Mouse (Mus musculus) heart, embryonic 11.5 days (tissue): ENCODE measurements around the gene Ankrd65. TPM values are rescaled to one million over a fixed set of nuclear protein-coding genes. Genes with fewer than 3 reads are reported as not detected.

Experiments
- ATAC-seq: fragments of 200-750 bp; cut with Nextera tagmentation; replicated peaks from 2 replicates; pipeline ENCODE4 v1.8.0; 2017; ENCODE audit warnings: moderate library complexity; ENCODE audit not compliant: insufficient number of reproducible peaks, low FRiP score, low TSS enrichment
- H3K27ac ChIP-seq: fragments of 300-500 bp; sonication (generic); 2 replicates; pipeline ENCODE4 v1.5.1; 2014; ENCODE audit warnings: mild to moderate bottlenecking, low read depth, low read length
- H3K27me3 ChIP-seq: fragments of 300-500 bp; sonication (generic); 2 replicates; pipeline ENCODE4 v1.6.1; 2014; ENCODE audit warnings: mild to moderate bottlenecking, low read length, mixed read lengths; ENCODE audit not compliant: control insufficient read depth, insufficient read depth
- H3K36me3 ChIP-seq: fragments of 300-500 bp; sonication (generic); 2 replicates; pipeline ENCODE4 v1.6.1; 2014; ENCODE audit warnings: mild to moderate bottlenecking, low read length, moderate library complexity, mixed read lengths; ENCODE audit not compliant: control insufficient read depth, insufficient read depth
- H3K4me1 ChIP-seq: fragments of 300-500 bp; sonication (generic); 2 replicates; pipeline ENCODE4 v1.6.1; 2014; ENCODE audit warnings: low read length; ENCODE audit not compliant: control insufficient read depth, insufficient read depth
- H3K4me2 ChIP-seq: fragments of 300-500 bp; sonication (generic); 2 replicates; pipeline ENCODE4 v1.6.1; 2014; ENCODE audit warnings: mild to moderate bottlenecking, moderate library complexity
- H3K4me3 ChIP-seq: fragments of 300-500 bp; sonication (generic); 2 replicates; pipeline ENCODE4 v1.5.1; 2014; ENCODE audit warnings: low read depth, low read length
- H3K9ac ChIP-seq: fragments of 300-500 bp; sonication (generic); 2 replicates; pipeline ENCODE4 v1.6.1; 2014; ENCODE audit warnings: mild to moderate bottlenecking, low read depth, low read length, moderate library complexity
- H3K9me3 ChIP-seq: fragments of 300-500 bp; sonication (generic); replicated peaks from 2 replicates; pipeline ENCODE4 v1.6.1; 2016; ENCODE audit warnings: low read length; ENCODE audit not compliant: control insufficient read depth
- whole genome bisulfite sequencing: fragments of 180-500 bp; shearing (Covaris S2); extraction: QIAGEN DNeasy Blood & Tissue Kit; methylation state at CpG from one replicate; pipeline ENCODE4 v1.1.7; 2014; ENCODE audit not compliant: insufficient replicate concordance; 5-methylcytosine and 5-hydroxymethylcytosine counted together
- polyA plus RNA-seq: library from polyadenylated mRNA; unstranded; fragments of >200 nt; fragmentation: Nextera tagmentation; extraction: Ambion mirVana; gene quantifications from 2 replicates; pipeline ENCODE4 v1.2.1, GENCODE M21; 2014

The Ankrd65 gene
- polyA plus RNA-seq, 1 experiment from 2014 or later = not detected

GRCm38 (mm10) chr4:155833836-155834235 is 43.6 kb downstream of the Ankrd65 start:
- H3K9me3 ChIP-seq = no peaks in the 10 kb centered on the region
- H3K36me3 ChIP-seq = peaks cover 4% of the 10 kb centered on the region; the same call in 1 of the 2 replicates
- WGBS = 28% methylated on average over 2 of the region's 2 CpGs
- no peak for ATAC-seq
- no peak overlapping the region for H3K27ac ChIP-seq
- no peak overlapping the region for H3K4me3 ChIP-seq
- H3K9ac ChIP-seq = peak overlapping the region; percentile 34; the same call in 1 of the 2 replicates
- H3K27me3 ChIP-seq = no peaks in the 10 kb centered on the region
- H3K4me2 ChIP-seq = peak overlapping the region; percentile 12; the same call in 1 of the 2 replicates
- peaks cover 21% of the 10 kb centered on the region for H3K4me1 ChIP-seq

- H3K4me3 ChIP-seq = no peak overlapping the region
- no peaks in the 10 kb centered on the region for H3K9me3 ChIP-seq
- no peak for ATAC-seq
- WGBS = 56% methylated on average over 11 of the region's 11 CpGs
- H3K4me2 ChIP-seq = no peak overlapping the region
- H3K27me3 ChIP-seq = peaks cover 5% of the 10 kb centered on the region; the same call in 1 of the 2 replicates
- peaks cover 42% of the 10 kb centered on the region for H3K4me1 ChIP-seq
- H3K27ac ChIP-seq = peak overlapping the region; percentile 47; the same call in 1 of the 2 replicates
- no peak overlapping the region for H3K9ac ChIP-seq
- peaks cover 4% of the 10 kb centered on the region; the same call in 1 of the 2 replicates for H3K36me3 ChIP-seq
These were observed 47.3 kb downstream of the Ankrd65 start for GRCm38 (mm10) chr4:155837404-155838010.

- Histone ChIP-seq H3K4me2 (no peak overlapping the region), H3K36me3 (no peaks in the 10 kb centered on the region; the same call in 1 of the 2 replicates), H3K9ac (no peak overlapping the region), H3K4me1 (peaks cover 42% of the 10 kb centered on the region), H3K4me3 (no peak overlapping the region), H3K9me3 (no peaks in the 10 kb centered on the region), H3K27me3 (peaks cover 5% of the 10 kb centered on the region; the same call in 1 of the 2 replicates), H3K27ac (peak overlapping the region; percentile 47)
- WGBS = 42% methylated on average over 8 of the region's 8 CpGs
- ATAC-seq = no peak
These were observed 48.2 kb downstream of the Ankrd65 start for GRCm38 (mm10) chr4:155838187-155839153.

GRCm38 (mm10) chr4:155839483-155839910 is 49.3 kb downstream of the Ankrd65 start, which contains the start of gene Mxra8:
TSS of gene Mxra8 (plus strand) at chr4:155839680.
- H3K27ac ChIP-seq = peak within 1 kb of the TSS; percentile 71
- H3K9ac ChIP-seq = peak within 1 kb of the TSS; percentile 77
- no peaks in the 10 kb centered on the region; the same call in 1 of the 2 replicates for H3K36me3 ChIP-seq
- H3K4me1 ChIP-seq = peaks cover 38% of the 10 kb centered on the region
- H3K27me3 ChIP-seq = peaks cover 5% of the 10 kb centered on the region; the same call in 1 of the 2 replicates
- ATAC-seq = peak; percentile 87
- H3K9me3 ChIP-seq = no peaks in the 10 kb centered on the region
- peak within 1 kb of the TSS; percentile 95 for H3K4me2 ChIP-seq
- WGBS = under 1% methylated on average over 16 of the region's 16 CpGs
- H3K4me3 ChIP-seq = peak within 1 kb of the TSS; percentile 58

- peaks cover 38% of the 10 kb centered on the region for H3K4me1 ChIP-seq
- H3K27me3 ChIP-seq = peaks cover 5% of the 10 kb centered on the region; the same call in 1 of the 2 replicates
- no peaks in the 10 kb centered on the region; the same call in 1 of the 2 replicates for H3K36me3 ChIP-seq
- WGBS = 6% methylated on average over 8 of the region's 8 CpGs
- peak overlapping the region; percentile 71 for H3K27ac ChIP-seq
- peak overlapping the region; percentile 95 for H3K4me2 ChIP-seq
- peak overlapping the region; percentile 77 for H3K9ac ChIP-seq
- H3K4me3 ChIP-seq = peak overlapping the region; percentile 58
- H3K9me3 ChIP-seq = no peaks in the 10 kb centered on the region
- no peak; the same call in 1 of the 2 replicates for ATAC-seq
These were observed 50.1 kb downstream of the Ankrd65 start for GRCm38 (mm10) chr4:155840076-155841002.

GRCm38 (mm10) chr4:155841003-155841454 is 50.8 kb downstream of the Ankrd65 start:
- ATAC-seq = peak; percentile 75
- H3K4me2 ChIP-seq = peak overlapping the region; percentile 95
- H3K4me3 ChIP-seq = peak overlapping the region; percentile 58
- no peak overlapping the region for H3K27ac ChIP-seq
- peaks cover 5% of the 10 kb centered on the region; the same call in 1 of the 2 replicates for H3K27me3 ChIP-seq
- under 1% methylated on average over 32 of the region's 32 CpGs for WGBS
- peaks cover 38% of the 10 kb centered on the region for H3K4me1 ChIP-seq
- no peaks in the 10 kb centered on the region; the same call in 1 of the 2 replicates for H3K36me3 ChIP-seq
- peak overlapping the region; percentile 70 for H3K9ac ChIP-seq
- H3K9me3 ChIP-seq = no peaks in the 10 kb centered on the region

- no peaks in the 10 kb centered on the region; the same call in 1 of the 2 replicates for H3K36me3 ChIP-seq
- peak overlapping the region; percentile 58 for H3K4me3 ChIP-seq
- peak overlapping the region; percentile 95 for H3K4me2 ChIP-seq
- peaks cover 5% of the 10 kb centered on the region; the same call in 1 of the 2 replicates for H3K27me3 ChIP-seq
- WGBS = 41% methylated on average over 38 of the region's 38 CpGs
- peaks cover 38% of the 10 kb centered on the region for H3K4me1 ChIP-seq
- no peak overlapping the region for H3K27ac ChIP-seq
- no peak for ATAC-seq
- no peaks in the 10 kb centered on the region for H3K9me3 ChIP-seq
- H3K9ac ChIP-seq = 0 out of 2 replicates have a peak overlapping the region, but pooled peaks have one; percentile 16
These were observed 51.5 kb downstream of the Ankrd65 start for GRCm38 (mm10) chr4:155841651-155842270.
